Mouse (Mus musculus): ENCODE results near the gene Mapk12.

Mapk12 gene

GRCm38 (mm10) chr15:89140659-89141252, at the start of gene Mapk12:
TSS of gene Mapk12 (minus strand) at chr15:89140703.
- Histone ChIP-seq H3K4me1 (replicated peaks; ENCODE audit: low read depth, low read length) (peaks cover 31% of the 10 kb centered on the region), H3K27me3 (ENCODE audit: insufficient read depth, low read length) (peaks cover 78% of the 10 kb centered on the region), H3K36me3 (ENCODE audit: insufficient read depth, low read length) (peaks cover 33% of the 10 kb centered on the region), H3K4me3 (replicated peaks; ENCODE audit: low read length) (peak within 1 kb of the TSS; percentile 85), H3K9me3 (ENCODE audit: low read length) (peaks cover 3% of the 10 kb centered on the region; the same call in 1 of the 2 replicates)
- TF ChIP-seq CTCF (conservative IDR thresholded peaks at IDR 0.05; ENCODE audit: low read length), result no peak
- TF ChIP-seq POU5F1 (IDR thresholded peaks at IDR 0.05; ENCODE audit: borderline replicate concordance, low read length), result no peak
- no peak for TF ChIP-seq NANOG (IDR thresholded peaks at IDR 0.05; ENCODE audit: borderline replicate concordance, low read length)

GRCm38 (mm10) chr15:89184937-89185227, 44.4 kb upstream of the Mapk12 start:
- H3K27me3 ChIP-seq (ENCODE audit: insufficient read depth, low read length), result no peaks in the 10 kb centered on the region
- peaks cover 59% of the 10 kb centered on the region for H3K36me3 ChIP-seq (ENCODE audit: insufficient read depth, low read length)
- TF ChIP-seq CTCF (conservative IDR thresholded peaks at IDR 0.05; ENCODE audit: low read length), result no peak
- H3K4me1 ChIP-seq (replicated peaks; ENCODE audit: low read depth, low read length), result peaks cover 58% of the 10 kb centered on the region
- no peaks in the 10 kb centered on the region for H3K9me3 ChIP-seq (ENCODE audit: low read length)
- H3K4me3 ChIP-seq (replicated peaks; ENCODE audit: low read length), result 0 out of 2 replicates have a peak overlapping the region, but pooled peaks have one; percentile 43

- no peaks in the 10 kb centered on the region for H3K9me3 ChIP-seq (ENCODE audit: low read length)
- H3K27me3 ChIP-seq (ENCODE audit: insufficient read depth, low read length), result no peaks in the 10 kb centered on the region
- H3K4me1 ChIP-seq (replicated peaks; ENCODE audit: low read depth, low read length), result peaks cover 63% of the 10 kb centered on the region
- no peak overlapping the region for H3K4me3 ChIP-seq (replicated peaks; ENCODE audit: low read length)
- TF ChIP-seq NANOG (IDR thresholded peaks at IDR 0.05; ENCODE audit: borderline replicate concordance, low read length), result no peak
- TF ChIP-seq POU5F1 (IDR thresholded peaks at IDR 0.05; ENCODE audit: borderline replicate concordance, low read length), result no peak
- TF ChIP-seq CTCF (conservative IDR thresholded peaks at IDR 0.05; ENCODE audit: low read length), result no peak
- peaks cover 54% of the 10 kb centered on the region for H3K36me3 ChIP-seq (ENCODE audit: insufficient read depth, low read length)
Measured at GRCm38 (mm10) chr15:89184141-89184936, 43.8 kb upstream of the Mapk12 start.

- Histone ChIP-seq H3K36me3 (ENCODE audit: insufficient read depth, low read length) (peaks cover 39% of the 10 kb centered on the region), H3K4me3 (replicated peaks; ENCODE audit: low read length) (0 out of 2 replicates have a peak overlapping the region, but pooled peaks have one; percentile 26), H3K27me3 (ENCODE audit: insufficient read depth, low read length) (no peaks in the 10 kb centered on the region), H3K9me3 (ENCODE audit: low read length) (no peaks in the 10 kb centered on the region), H3K4me1 (replicated peaks; ENCODE audit: low read depth, low read length) (peaks cover 78% of the 10 kb centered on the region)
- TF ChIP-seq POU5F1 (IDR thresholded peaks at IDR 0.05; ENCODE audit: borderline replicate concordance, low read length) (no peak), NANOG (IDR thresholded peaks at IDR 0.05; ENCODE audit: borderline replicate concordance, low read length) (no peak), CTCF (conservative IDR thresholded peaks at IDR 0.05; ENCODE audit: low read length) (no peak)
Measured at GRCm38 (mm10) chr15:89182842-89183241, 42.3 kb upstream of the Mapk12 start.

GRCm38 (mm10) chr15:89182328-89182741, 41.8 kb upstream of the Mapk12 start:
- TF ChIP-seq NANOG (IDR thresholded peaks at IDR 0.05; ENCODE audit: borderline replicate concordance, low read length) (no peak), POU5F1 (IDR thresholded peaks at IDR 0.05; ENCODE audit: borderline replicate concordance, low read length) (no peak), CTCF (conservative IDR thresholded peaks at IDR 0.05; ENCODE audit: low read length) (no peak)
- H3K9me3 ChIP-seq (ENCODE audit: low read length), result no peaks in the 10 kb centered on the region
- peaks cover 34% of the 10 kb centered on the region for H3K36me3 ChIP-seq (ENCODE audit: insufficient read depth, low read length)

GRCm38 (mm10) chr15:89181561-89182270, 41.2 kb upstream of the Mapk12 start:
- Histone ChIP-seq H3K4me3 (replicated peaks; ENCODE audit: low read length) (peak overlapping the region; percentile 89), H3K27me3 (ENCODE audit: insufficient read depth, low read length) (no peaks in the 10 kb centered on the region), H3K9me3 (ENCODE audit: low read length) (no peaks in the 10 kb centered on the region), H3K4me1 (replicated peaks; ENCODE audit: low read depth, low read length) (peaks cover 90% of the 10 kb centered on the region), H3K36me3 (ENCODE audit: insufficient read depth, low read length) (peaks cover 27% of the 10 kb centered on the region)
- TF ChIP-seq NANOG (IDR thresholded peaks at IDR 0.05; ENCODE audit: borderline replicate concordance, low read length) (no peak), CTCF (conservative IDR thresholded peaks at IDR 0.05; ENCODE audit: low read length) (no peak; the same call in 1 of the 2 replicates), POU5F1 (IDR thresholded peaks at IDR 0.05; ENCODE audit: borderline replicate concordance, low read length) (no peak)

More at GRCm38 (mm10) chr15:89182328-89182741, 41.8 kb upstream of the Mapk12 start:
- Histone ChIP-seq H3K4me3 (replicated peaks; ENCODE audit: low read length) (peak overlapping the region; percentile 26; the same call in 1 of the 2 replicates), H3K27me3 (ENCODE audit: insufficient read depth, low read length) (no peaks in the 10 kb centered on the region), H3K4me1 (replicated peaks; ENCODE audit: low read depth, low read length) (peaks cover 83% of the 10 kb centered on the region)

GRCm38 (mm10) chr15:89180571-89181229, 40.2 kb upstream of the Mapk12 start, which contains the start of gene Plxnb2:
TSS of gene Plxnb2 (minus strand) at chr15:89180788.
- no peaks in the 10 kb centered on the region for H3K27me3 ChIP-seq (ENCODE audit: insufficient read depth, low read length)
- H3K36me3 ChIP-seq (ENCODE audit: insufficient read depth, low read length), result peaks cover 17% of the 10 kb centered on the region
- H3K4me3 ChIP-seq (replicated peaks; ENCODE audit: low read length), result peak within 1 kb of the TSS; percentile 89
- TF ChIP-seq POU5F1 (IDR thresholded peaks at IDR 0.05; ENCODE audit: borderline replicate concordance, low read length) (no peak), CTCF (conservative IDR thresholded peaks at IDR 0.05; ENCODE audit: low read length) (no peak), NANOG (IDR thresholded peaks at IDR 0.05; ENCODE audit: borderline replicate concordance, low read length) (no peak)
- H3K9me3 ChIP-seq (ENCODE audit: low read length), result no peaks in the 10 kb centered on the region
- H3K4me1 ChIP-seq (replicated peaks; ENCODE audit: low read depth, low read length), result peaks cover 93% of the 10 kb centered on the region

- peak overlapping the region; percentile 89 for H3K4me3 ChIP-seq (replicated peaks; ENCODE audit: low read length)
- TF ChIP-seq NANOG (IDR thresholded peaks at IDR 0.05; ENCODE audit: borderline replicate concordance, low read length), result no peak
- TF ChIP-seq POU5F1 (IDR thresholded peaks at IDR 0.05; ENCODE audit: borderline replicate concordance, low read length), result no peak
- TF ChIP-seq CTCF (conservative IDR thresholded peaks at IDR 0.05; ENCODE audit: low read length), result no peak
- H3K9me3 ChIP-seq (ENCODE audit: low read length), result no peaks in the 10 kb centered on the region
- H3K4me1 ChIP-seq (replicated peaks; ENCODE audit: low read depth, low read length), result peaks cover 93% of the 10 kb centered on the region
- H3K27me3 ChIP-seq (ENCODE audit: insufficient read depth, low read length), result no peaks in the 10 kb centered on the region
- H3K36me3 ChIP-seq (ENCODE audit: insufficient read depth, low read length), result peaks cover 17% of the 10 kb centered on the region
Measured at GRCm38 (mm10) chr15:89180081-89180541, 39.6 kb upstream of the Mapk12 start.
